Mouse (Mus musculus) fat pad, adult 2 months (tissue): ENCODE data around the gene Nxnl1.
"Not testable (repeated sequence)": the region's sequence is repeated elsewhere in the genome, so short reads cannot be mapped to it uniquely, and the experiment has no call there.

Source experiments
- DNase-seq: peaks from one replicate; pipeline ENCODE4 v3.0.0-alpha.2; 2011; ENCODE audit warnings: low read depth, low spot score; ENCODE audit errors: extremely low read depth

Gene Nxnl1

DNA sequence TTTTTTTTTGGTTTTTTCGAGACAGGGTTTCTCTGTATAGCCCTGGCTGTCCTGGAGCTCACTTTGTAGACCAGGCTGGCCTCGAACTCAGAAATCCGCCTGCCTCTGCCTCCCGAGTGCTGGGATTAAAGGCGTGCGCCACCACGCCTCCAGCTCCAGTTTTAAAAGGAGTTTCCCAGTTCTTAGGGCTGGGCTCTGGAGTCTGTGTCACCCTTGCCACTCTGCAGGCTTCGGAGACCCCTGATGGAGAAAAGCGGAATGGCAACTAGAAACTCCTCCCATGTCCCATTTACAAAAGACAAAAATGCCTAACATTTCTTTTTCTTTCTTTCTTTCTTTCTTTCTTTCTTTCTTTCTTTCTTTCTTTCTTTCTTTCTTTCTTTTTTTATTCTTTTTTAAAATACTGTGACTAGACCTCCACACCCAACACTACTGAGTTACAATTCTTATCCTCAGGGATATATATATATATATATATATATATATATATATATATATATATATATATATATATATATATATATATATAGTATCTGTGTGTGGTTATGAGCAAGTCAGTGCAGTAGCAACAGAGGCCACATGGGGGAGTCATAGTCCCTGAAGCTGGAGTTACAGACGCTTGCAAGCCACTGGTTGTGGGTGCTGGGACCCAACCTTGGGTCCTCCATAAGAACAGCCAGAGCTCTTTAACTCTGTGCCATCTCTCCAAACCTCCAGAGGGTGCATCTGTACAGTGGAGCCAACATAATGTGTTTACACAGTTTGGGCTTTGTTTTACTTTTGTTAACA lies 47.2 kb downstream of the Nxnl1 start:
- not testable (repeated sequence) for DNase-seq

DNA sequence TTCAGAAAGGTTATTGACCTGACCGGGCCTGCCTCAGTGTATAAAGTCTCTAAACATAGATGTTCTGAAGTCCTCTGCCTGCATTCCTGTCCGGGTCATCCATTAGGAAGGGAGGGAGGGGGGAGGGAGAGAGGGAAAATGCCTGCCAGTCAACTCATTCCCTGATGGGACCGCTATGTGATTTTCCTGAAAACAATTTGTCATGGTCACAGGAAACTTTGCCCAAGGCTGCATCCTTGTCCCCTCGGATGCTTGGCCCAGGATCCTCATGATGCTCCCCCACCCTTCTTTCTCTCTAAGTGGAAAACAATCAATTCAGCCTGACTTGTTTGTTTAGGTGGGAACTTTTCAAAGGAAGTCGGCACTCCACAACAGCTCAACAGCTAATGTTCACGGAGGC lies 49.6 kb downstream of the Nxnl1 start:
- no peak for DNase-seq

DNA sequence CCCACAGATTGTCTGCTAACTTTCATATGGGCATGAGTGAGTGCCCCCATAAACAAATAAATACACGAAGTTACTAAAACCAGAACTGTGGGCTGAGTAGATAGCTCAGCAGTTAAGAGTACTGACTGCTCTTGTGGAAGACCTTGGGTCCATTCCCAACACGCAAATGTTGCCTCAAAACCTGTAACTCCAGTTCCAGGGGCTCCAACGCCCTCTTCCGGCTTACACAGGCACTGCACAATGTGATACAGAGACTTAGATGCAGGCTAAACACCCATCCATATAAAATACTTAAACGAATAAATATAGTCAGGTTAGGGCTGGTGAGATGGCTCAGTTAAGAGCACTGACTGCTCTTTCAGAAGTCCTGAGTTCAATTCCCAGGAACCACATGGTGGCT lies 51.4 kb downstream of the Nxnl1 start:
- no peak for DNase-seq

DNA sequence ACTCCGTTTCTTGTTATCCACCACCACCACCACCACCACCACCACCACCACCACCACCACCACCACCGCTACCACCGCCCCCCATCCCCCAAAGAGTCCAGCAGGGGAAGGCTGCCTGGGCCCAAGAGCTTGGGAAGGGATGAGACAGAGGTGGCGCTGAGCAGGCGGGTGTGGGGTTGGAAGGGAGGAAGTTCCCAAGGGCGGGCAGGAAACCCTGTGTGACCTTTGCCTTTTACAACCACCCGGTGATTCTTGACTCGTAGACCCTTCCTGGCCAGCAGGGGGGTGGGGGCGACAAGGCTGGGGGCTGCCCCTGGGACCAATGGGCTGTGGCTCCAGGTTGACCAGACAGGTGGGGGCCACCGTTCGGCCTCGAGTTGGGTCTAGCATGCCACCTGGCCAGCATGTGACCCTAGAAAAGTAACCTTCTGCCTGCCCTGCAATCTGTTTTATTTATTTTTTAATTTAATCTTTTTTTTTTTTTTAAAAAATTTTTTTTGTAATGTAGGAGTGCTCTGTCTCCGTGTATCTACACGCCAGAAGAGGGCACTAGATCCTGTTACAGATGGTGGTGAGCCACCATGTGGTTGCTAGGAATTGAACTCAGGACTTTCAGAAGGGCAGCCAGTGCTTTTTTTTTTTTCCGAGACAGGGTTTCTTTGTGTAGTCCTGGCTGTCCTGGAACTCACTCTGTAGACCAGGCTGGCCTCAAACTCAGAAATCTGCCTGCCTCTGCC lies 53.2 kb downstream of the Nxnl1 start:
- no peak for DNase-seq

DNA sequence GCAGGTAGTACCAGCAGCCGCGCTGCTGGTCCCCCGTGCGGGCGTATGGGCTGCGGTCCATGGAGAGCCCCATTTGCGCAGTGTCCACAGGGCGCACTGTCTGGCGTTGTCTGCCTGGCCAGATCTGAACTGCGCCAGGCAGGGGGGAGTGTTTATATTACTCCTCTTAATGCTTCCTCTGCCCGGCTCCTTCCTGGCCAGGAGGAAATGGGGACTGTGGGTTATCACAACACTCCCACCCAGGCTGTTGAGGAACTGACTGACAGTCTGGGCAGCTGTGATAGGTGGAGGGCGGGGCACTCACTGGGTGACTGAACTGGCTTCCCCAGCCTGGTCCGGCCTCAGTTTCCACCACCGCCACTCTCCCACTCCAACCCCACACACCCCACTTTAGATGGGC lies 54.8 kb downstream of the Nxnl1 start, which contains the start of gene Plvap:
Plvap (minus strand) TSS at position 109 of the 400 bp plus-strand sequence.
- no peak for DNase-seq
